Mouse (Mus musculus) fibroblast of lung, adult 2 months (primary cell): ENCODE results near the gene Dpm2.

Source experiments
- DNase-seq: peaks from one replicate; pipeline ENCODE4 v3.0.0-alpha.2; 2011; ENCODE audit warnings: low read depth

The Dpm2 gene

DNA sequence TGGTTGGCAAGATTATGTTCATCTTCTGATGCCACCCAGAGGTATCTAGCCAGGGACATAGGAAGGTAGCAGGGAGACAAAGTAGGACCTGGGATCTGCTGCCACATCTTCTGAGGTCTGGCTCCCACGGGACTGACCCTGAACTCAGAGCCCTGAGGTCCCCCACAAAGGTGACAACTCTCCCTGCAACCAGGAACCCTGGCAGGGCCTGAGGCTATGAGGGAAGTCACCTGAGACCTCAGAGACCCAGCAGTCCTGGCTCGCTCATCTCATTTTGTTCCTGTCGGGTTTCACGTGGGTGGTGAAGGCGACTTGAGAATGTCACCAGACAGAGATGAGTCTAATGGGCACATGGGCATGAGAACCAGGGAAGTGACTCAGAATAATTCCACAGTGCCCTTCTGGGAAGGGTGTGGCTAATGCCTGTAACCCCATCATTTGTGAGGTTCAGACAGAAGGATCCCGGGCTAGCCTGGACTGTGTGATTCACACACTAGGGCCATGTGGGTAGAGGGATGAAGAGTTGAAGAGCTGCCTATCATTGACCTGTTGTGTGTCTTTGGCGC, 14.6 kb downstream of the Dpm2 start:
- no peak for DNase-seq

DNA sequence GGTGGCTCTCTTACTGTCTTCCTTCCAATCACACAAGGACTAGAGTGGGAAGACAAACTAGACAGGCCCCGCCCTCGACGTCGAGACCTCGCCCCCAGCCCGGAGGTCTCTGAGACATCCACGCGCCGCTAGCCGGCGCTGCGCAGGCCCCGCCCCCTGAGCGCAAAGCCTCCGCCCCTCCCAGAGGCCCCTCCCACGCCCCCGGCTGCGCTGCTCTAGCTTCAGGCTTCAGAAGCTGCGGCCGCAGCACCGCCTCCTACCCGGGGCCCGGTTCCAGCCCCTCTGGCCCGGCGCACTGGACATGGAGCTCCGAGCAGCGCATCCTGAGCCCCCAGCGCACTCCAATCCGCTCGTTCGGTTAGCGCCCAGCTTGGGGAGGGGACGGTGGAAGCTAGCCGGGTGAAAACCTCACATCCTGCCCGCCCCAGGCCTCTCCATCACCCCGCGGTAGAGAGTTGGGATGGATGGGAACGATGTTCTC, 16.3 kb downstream of the Dpm2 start, which contains the start of gene St6galnac4:
St6galnac4 (plus strand) TSS at position 225 of the 481 bp plus-strand sequence.
- DNase-seq = peak; percentile 86

DNA sequence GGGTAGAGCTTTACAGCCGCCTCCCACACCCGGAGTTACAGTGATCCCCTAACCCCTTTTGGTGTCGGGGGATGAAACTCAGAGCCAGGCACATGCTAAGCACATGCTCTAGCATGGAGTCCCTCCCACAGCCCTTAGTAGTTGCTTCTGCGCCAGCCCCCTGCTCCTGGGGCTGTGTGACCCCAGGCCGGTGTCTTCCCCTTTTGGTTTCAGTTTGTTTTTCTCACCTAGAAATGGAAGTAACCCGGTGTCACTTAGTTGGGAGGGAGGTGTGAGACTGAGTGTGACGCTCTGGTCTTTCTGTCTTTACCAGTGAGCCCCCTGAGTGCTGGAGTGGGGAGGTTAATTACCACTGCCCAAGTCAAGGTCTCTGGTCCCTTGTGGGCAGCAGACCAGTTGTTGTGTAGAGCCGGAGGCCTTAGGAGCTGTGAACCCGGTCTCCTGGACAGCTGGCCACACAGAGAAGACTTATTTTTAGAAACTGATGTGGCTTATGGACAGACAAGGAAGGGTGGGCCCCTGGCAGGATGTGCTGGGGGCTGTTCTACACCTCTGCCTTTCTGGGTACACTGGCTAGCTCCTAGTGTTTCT, 17.2 kb downstream of the Dpm2 start:
- no peak for DNase-seq

DNA sequence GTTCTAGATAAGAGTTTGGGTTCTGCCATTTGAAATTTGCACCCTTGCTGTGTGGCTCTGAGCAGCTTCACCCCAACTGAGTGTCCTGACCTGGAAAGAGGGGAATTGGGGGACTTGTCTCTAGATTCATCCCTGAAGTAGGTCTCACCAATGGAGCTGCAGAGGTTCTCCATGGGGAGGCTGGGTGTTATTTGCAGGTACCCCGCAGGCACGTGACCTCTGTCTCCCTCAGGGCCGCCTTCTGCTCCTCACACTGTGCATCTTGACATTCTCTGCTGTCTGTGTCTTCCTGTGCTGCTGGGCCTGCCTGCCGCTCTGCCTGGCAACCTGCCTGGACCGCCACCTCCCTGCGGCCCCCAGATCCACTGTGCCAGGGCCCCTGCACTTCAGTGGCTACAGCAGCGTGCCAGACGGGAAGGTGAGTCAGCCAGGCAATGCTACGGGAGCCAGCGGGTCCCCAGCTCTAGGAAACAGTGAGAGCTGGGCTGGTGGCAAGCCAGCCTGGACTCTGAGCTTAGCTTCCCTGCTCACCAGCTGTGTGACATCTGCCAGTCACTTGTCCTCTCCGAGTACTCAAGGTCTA, 18.6 kb downstream of the Dpm2 start:
- no peak for DNase-seq

DNA sequence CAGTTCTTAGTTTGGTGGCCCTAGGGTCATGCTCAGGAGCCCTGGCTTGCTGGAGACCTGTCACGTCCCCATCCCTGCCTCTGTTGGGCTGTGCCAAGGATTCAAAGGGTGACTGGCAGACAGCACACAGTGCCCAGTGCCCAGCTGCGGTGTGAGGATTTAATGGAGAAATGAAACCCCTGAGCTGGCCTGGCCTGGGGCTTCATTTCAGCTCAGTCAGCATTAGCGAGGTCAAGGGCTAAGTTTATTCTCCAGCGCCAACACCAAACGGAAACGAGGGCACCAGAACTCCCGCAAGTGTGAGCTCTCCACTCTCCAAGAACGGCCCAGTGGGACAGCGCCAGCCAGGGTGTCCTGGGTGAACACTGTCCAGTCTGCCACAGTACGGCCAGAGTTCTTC, 19.6 kb downstream of the Dpm2 start:
- no peak for DNase-seq

DNA sequence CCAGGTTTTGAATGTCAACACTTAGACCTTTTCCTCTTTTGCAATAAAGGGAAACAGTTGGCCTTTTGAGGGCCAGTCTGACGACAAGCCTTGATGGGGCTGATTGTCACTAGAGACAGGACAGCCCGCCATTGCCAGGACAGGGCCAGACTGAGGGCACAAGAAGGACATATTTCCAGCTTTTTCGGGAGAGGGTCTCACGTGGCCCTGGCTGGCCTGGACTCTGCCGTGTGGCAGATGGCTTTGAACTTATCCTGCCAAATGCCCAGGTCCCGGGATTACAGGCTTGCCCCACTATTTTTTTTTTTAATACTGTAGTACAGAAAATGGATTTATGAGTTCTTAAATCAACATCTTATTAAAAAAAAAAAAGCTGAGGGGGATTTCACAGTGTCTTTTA, 20.6 kb downstream of the Dpm2 start:
- no peak for DNase-seq

DNA sequence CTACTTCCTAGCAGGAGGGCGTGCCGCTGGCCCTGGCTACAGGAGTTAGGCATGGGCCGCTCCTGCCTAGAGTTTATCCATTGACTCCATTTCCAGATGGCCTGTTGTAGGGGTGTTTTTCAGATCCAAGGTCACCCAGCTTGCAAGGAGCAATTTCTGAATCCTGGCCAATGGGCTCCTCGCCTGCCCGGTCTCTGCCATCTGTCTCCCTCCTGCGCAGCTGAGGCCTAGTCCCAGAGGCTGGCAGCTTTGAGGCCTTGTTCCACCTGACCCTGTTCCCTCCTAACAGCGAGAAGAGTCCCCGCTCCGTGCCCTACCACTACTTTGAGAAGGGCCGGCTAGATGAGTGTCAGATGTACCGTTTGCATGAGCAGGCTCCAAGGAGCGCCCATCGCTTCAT, 26.1 kb downstream of the Dpm2 start:
- no peak for DNase-seq

DNA sequence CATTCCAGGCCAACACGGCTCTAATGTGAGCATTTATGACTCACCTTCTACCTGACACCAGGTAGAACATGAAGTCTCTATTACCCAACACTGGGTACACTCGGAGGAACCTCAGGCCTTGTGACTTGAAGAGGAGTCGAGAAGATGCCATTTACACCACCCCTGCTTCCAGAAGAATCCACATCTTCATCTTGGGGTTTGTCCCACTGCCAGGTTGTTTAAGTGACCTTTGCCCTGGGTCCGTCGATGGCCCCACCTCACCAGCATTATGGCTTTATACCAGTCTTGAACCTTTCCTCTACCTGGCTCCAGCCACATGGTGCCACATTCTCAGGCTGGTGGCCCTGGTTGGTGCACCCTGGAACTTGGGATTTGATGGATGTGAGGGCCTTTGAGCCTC, 26.6 kb downstream of the Dpm2 start:
- no peak for DNase-seq

DNA sequence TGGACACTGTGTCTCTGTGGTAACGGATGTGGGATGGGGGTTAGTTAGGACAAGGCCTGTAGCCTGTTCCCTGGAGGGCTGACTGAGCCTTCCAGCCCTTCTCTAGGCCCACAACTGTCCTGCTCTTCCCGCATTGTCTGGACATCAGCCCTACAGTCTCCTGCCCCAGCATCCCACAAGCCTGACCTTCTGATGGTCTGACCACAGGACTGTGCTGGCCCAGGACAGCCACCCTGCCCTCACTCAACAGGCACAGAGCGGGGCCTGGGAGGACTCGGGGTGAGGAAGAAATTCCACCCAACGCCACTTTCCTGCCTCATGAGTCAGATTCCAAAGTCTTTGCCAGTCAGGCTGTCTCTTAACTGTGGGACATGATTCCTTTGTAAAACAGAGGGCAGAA, 27.0 kb downstream of the Dpm2 start:
- DNase-seq = no peak

DNA sequence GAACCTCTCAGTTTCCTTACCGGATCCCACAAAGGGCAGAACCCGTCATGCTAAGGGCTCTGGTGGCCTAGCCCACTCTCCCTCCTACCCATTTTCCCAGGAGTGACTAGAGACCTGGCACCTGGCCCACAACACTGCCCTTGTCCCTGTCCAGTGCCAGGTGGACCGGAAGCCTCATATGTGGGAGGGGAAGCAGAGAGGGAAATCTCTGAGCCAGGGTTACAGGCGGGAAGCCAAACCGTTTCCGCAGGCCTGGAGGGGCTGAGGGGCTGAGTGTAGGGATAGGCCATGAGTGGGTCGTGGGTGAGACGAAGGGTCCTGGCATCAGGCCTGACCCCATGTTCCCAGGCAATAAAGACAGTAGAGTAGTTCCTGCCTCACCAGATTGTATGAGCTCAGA, 27.8 kb downstream of the Dpm2 start:
- DNase-seq = no peak

DNA sequence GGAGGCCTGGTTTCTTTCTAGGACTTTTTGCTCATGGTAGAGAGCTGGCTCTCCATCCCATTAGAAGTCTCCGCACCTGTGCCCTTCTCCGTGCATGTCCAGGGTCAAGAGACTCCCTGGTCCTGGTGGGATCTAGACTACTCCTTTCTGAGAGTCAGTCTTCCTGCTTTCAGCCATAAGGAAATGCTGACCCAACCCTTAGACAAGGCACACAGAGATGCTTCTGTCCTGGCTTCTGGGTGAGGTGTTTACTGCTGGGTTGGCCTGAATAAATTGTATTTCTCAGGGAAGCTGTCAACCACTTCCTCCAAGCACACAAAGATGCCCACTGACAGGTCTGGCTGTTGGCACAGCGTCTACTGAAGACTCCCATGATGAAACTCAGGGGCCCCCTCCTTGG, 28.8 kb downstream of the Dpm2 start, which contains the start of gene St6galnac6:
St6galnac6 (plus strand) TSS at position 301 of the 400 bp plus-strand sequence.
- no peak for DNase-seq

DNA sequence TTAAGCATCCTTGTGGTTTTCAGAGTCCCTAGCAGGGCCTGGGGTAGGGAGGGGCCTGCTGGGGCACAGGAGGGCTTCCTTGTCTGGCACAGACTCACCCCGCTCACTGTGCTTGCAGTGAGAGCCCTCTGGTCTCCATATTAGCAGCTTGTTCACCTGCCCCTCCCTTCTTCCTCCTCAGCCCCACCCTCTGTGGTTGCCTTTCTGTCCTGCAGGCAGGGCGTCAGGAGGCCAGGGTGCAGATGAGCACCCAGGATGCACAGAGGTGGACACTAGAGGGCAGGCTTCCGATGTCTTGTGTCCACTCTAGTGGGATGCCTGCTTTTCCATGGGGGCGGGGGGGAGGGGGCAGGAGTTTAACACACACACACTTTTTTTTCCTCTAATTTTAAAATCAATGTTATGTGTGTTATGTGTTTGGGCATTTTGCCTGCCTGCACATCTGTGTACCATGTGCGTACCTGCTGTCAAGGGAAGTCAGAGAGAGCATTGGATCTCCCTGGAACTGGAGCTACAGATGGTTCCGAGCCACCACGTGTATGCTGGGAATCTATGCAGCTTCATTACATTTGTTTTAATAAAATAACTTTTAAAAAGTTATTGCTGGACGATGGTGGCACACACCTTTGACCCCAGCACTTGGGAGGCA, 30.9 kb downstream of the Dpm2 start:
- no peak for DNase-seq

DNA sequence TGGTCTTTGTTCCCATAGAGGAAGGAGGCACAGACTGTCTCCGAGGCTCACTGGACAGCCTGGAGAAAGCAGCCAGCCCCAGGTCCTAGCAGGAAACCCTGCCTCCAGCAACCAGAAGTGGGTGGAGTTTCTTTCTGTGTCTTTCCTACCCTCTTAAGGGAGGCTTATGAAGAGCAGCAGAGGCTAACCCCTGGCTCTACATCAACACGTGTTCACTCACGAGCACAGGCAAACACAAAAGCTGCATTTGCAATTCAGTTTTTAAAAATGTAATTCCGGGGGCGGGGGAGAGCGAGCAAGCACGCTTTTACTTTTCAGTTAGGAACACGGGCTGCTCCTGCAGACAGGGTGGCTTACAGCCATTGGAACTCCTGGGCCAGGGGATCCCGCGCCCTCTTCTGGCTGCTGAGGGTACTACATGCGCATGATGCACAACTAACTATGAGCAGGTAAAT, 32.0 kb downstream of the Dpm2 start:
- DNase-seq = peak; percentile 65

DNA sequence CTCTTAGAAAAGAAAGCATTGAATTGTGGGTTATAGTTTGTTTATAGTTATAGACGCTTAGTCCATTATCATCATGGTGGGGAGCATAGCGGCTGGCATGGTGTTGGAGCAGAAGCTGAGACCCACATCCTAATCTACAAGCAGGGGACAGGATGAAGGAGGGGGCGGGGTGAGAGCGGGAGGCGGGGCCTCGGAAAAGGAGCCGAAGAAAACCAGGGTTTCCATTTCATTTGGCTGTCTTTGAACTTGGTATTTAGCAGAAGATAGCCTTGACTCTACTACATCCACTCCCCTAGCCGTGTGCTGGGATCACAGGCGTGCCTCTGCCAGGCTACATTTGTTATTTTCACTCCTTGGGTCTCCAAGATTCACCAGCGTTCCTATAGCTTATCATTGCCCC, 34.0 kb downstream of the Dpm2 start:
- no peak for DNase-seq

DNA sequence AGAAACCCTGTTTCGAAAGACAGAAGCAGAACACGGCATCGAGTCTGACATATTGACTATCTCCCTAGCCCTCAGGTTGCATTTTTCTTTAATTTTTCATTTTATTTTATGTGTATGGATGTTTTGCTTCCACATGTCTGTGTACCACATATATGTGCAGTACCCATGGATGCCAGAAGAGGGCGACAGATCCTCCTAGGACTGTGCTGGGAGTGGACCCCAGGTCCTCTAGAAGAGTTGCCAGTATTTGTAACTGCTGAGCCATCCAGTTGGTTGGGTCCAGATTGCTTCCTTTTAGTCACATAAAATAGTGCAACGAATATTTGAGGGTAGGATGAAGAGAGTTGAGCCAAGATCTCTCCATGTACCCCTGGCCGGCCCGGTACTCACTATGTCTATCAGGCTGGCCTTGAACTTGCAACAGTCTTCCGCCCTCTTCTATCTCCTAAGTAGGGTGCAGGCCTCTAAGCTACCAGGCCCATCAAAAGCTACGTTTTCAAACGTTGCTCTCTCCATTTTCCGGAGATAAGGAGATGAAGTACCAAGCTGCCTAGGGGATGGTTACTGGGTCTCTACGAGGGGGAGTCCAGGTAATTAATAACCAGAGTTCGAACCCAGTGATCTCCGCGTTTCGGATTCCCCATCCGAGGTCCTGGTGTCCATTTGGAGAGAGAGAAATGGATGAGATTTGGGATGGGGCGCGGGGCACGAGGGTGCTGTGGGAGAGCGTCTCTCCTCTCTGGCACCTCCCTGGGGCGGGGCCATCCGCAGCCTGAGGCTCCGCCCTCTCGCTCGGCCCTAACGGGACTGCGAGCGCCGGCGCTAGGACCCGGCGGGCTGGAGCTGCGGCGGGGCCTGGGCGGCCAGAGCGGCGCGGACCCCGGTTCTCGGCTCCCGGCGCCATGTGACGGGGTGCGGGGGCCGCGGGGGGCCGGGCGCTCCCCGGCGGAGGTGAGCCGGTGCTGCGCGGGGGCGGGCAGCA, 35.8 kb downstream of the Dpm2 start:
- no peak for DNase-seq

DNA sequence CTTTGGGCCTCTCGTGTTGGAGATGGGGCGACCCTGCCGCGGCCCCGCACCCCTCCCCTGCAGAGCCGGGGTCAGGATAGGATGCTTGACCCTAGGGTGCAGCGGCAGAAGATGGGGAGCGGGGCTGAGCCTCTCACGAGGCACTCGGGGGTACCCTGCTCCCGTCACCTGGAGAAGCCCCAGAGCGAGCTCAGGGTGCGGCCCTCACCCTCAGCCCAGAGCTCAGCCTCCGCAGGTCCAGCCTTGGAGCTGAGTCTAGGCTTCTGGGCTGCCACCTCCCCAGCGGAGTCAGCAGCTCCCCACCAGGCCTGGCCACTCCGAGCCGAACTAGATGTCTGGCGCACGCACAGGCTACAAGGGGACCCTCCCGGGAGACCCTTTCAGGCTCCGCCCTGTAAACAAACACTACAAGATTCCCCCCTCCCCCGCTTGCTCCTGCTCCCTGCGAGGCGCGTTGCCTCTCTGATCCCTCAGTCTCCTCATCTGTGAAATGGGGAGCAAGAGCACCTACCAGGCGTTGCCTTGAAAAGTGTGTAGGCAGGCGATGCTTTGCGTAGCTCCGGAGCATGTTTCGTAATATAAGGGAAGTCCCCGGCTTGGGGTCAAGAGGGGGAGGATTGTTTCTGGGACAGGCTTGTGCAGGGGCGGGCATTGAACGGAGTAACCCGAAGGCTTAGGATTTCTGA, 36.7 kb downstream of the Dpm2 start:
- DNase-seq = no peak

DNA sequence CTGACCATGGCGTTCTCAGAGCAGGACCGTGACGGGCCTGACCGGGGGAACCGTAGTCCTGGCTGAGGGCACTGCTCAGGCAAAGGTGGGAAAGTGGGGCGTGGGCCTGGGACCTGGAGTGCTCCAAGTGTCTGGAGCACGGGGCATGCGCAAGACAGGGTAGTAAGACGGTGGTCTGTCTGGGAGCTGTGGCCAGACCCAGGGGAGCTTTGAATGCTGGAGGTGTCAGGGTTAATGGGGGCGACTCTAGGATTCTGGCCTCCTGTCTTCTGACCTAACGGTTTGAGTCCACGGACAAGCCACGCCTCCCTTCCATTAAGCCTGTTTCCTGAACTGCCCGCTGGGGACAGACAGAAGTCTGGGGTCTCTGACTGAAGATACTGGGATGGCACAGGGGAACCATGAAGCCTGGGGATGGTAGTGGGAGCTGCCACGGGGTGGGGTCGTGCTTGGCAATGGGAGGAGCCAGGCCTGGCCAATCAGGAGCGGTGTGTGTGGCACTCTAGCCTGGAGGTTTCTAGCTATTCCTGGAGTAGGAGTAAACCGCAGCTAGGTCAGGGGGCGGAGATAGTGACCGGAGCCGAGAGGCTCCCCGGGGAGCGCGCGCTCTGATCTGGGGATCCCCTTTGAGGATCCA, 37.6 kb downstream of the Dpm2 start:
- DNase-seq = no peak

DNA sequence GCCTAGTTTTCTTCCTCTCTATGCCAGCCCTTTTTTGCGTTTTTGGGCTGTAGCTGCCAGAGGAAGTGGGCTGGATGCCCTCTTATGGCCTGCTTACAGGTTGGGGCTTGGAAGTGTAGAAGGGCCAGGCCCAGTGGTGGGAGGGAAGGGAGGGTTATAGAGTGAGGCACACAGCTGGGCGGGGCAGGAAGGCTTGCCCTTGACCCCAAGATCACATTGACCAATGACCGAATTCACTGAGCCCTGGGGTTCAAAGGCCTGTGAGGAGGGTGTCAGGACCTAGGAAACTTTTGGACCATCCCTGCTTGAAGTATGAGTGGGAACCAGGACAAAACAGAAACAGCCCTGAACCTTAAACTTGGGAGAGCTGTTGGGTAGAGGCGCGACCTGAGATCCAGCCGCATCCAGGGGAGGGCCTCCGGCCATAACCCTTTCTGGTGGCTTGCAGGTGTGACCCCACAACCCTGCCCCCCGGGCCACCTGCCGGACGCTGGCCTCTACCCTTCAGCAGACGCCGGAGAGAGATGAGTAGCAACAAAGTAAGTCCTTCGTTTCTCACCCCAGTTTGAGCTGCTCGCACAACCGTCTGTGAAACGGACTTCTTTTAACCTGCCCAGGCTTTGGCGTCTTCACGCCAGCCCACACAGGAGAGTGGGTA, 38.2 kb downstream of the Dpm2 start:
- no peak for DNase-seq

DNA sequence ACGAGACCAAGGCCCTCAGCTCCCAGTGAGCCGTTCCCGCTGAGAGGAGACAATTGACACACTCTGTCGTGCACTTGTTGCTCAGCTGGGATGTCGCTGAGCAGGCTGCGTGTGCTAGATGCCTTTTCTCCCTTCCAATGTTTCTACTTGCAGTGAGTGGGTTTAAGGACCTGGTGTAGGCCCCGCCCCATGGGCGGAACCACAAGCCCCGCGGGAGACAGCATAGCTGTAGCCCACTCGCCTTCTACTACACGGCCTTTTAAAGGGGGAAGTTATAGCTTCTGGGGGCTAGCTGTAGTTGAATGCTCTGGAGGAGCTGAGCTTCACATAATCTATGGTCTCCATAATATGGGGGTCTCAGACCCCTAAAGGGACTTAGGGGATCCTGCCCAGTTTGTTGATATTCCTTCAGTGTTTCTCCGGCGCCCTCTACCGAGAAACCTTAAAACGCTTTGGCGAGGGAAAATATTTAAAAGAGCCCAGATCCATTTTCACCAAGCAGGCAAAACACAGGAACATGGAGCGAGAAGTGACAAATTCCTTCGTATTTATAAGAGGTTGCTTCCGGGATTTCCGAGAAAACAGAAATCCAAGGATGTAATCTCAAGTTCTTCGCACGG, 40.1 kb downstream of the Dpm2 start:
- DNase-seq = no peak

DNA sequence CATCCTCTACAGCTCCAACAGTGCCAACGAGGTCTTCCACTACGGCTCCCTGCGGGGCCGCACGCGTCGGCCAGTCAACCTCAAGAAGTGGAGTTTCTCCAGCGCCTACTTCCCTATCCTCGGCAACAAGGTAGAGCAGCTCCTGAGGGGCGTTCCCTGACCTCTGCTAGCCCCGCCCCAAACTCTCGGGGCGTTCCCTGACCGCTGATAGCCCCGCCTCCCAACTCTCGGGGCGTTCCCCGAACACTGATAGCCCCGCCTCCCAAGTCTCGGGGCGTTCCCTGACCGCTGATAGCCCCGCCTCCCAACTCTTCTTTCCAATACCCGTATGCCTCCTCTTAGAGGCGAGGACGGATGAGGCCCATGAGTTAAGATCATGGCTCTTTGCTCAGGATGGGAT, 41.6 kb downstream of the Dpm2 start:
- no peak for DNase-seq
